Mouse (Mus musculus) hindbrain, embryonic 10.5 days (tissue): ENCODE results near the gene Nap1l1. TPM values are rescaled to one million over a fixed set of nuclear protein-coding genes. Genes with fewer than 3 reads are reported as not detected.

Experiments used
- DNase-seq: peaks from one replicate; pipeline ENCODE4 v3.0.0-alpha.2; 2017; ENCODE audit warnings: low spot score
- H3K27ac ChIP-seq: fragments of 300-500 bp; sonication (generic); 2 replicates; pipeline ENCODE4 v1.5.1; 2016; ENCODE audit warnings: mild to moderate bottlenecking, moderate library complexity
- H3K27me3 ChIP-seq: fragments of 300-500 bp; sonication (generic); 2 replicates; pipeline ENCODE4 v1.6.1; 2016; ENCODE audit warnings: mild to moderate bottlenecking; ENCODE audit not compliant: poor library complexity, insufficient read depth, severe bottlenecking
- H3K36me3 ChIP-seq: fragments of 300-500 bp; sonication (generic); 2 replicates; pipeline ENCODE4 v1.6.1; 2016; ENCODE audit warnings: mild to moderate bottlenecking, moderate library complexity
- H3K4me1 ChIP-seq: fragments of 300-500 bp; sonication (generic); replicated peaks from 2 replicates; pipeline ENCODE4 v1.6.1; 2016; ENCODE audit warnings: mild to moderate bottlenecking
- H3K4me3 ChIP-seq: fragments of 300-500 bp; sonication (generic); 2 replicates; pipeline ENCODE4 v1.5.1; 2016; ENCODE audit warnings: mild to moderate bottlenecking, moderate library complexity
- H3K9me3 ChIP-seq: fragments of 300-500 bp; sonication (generic); 2 replicates; pipeline ENCODE4 v1.6.1; 2016; ENCODE audit warnings: mild to moderate bottlenecking, moderate library complexity
- whole genome bisulfite sequencing: fragments of 180-500 bp; shearing (Covaris S2); methylation state at CpG from one replicate; pipeline ENCODE4 v1.1.7; 2016; 5-methylcytosine and 5-hydroxymethylcytosine counted together
- polyA plus RNA-seq: library from polyadenylated mRNA; unstranded; fragments of >200 nt; fragmentation: Nextera tagmentation; extraction: Ambion mirVana; gene quantifications from 2 replicates; pipeline ENCODE4 v1.2.1, GENCODE M21; 2016

Nap1l1 gene
- polyA plus RNA-seq, 1 experiment from 2014 or later, result 256 TPM

DNA sequence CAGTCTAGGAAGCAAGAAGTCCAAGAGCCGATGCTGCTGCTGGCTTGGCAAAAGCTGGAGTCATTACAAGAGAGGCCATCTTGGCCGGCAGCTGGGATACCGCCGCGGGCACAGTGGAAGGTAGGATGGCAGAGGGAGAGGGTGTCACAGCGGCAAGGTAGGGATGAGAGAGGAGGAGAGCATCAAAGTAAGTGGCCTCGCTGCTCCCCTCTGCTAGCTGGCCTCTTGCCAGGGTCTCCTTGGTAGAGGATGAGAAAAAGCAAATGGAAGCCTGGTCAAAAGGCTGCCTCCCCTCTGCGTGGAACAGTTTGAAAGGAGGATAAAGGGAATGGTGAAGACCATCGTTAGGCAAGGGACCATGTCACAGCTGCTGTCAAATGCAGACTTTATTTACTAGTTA lies 14.0 kb upstream of the Nap1l1 start:
- no peaks in the 10 kb centered on the region for H3K27me3 ChIP-seq
- peaks cover 20% of the 10 kb centered on the region for H3K4me1 ChIP-seq
- H3K4me3 ChIP-seq, result no peak overlapping the region
- H3K9me3 ChIP-seq, result no peaks in the 10 kb centered on the region
- peak overlapping the region; percentile 50; the same call in 1 of the 2 replicates for H3K27ac ChIP-seq
- no peak for DNase-seq
- 85% methylated on average over 9 of the region's 9 CpGs for WGBS
- H3K36me3 ChIP-seq, result no peaks in the 10 kb centered on the region

DNA sequence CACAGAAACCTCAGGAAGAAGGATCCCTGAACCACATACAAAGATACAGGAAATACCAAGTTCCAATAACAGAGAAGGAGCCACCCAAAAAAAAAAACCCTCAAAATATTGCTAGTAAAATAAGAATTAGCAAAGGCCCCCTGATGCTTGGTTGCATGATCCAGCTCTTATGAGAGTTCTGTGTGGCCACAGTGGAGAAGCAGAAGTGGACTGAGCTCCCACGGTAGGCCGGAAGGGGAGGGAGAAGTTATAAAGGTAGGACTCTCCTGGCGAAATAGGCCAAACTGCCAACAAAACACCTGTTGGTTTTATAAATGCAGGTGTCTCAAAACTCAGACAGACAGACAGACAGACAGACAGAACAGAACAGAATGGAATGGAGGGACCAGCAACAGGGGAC lies 13.1 kb upstream of the Nap1l1 start:
- H3K27me3 ChIP-seq, result no peaks in the 10 kb centered on the region
- H3K27ac ChIP-seq, result no peak overlapping the region
- H3K9me3 ChIP-seq, result 0 out of 2 replicates have a peak, but pooled peaks cover 3% of the 10 kb centered on the region
- no peak for DNase-seq
- 85% methylated on average over 3 of the region's 3 CpGs for WGBS
- H3K4me3 ChIP-seq, result no peak overlapping the region
- peaks cover 20% of the 10 kb centered on the region for H3K4me1 ChIP-seq
- no peaks in the 10 kb centered on the region for H3K36me3 ChIP-seq

DNA sequence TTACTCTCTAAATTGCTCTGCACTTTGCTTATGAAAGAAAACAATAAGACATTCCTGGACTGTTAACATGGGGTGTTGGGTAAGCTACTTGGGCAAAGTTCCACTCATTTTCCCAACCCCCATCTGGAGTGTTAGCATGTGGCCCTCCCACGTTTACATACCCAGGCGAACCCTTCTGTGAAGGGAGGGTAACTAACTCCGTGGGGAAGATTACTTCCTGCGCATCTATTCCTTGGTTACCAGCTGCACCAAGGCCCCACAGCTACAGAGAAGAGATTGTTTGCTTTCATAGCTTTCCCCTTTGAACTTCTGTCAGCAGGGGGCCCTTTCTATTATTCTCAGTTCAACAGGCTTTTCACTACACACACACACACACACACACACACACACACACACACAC lies 12.6 kb upstream of the Nap1l1 start:
- Histone ChIP-seq H3K27me3 (no peaks in the 10 kb centered on the region), H3K36me3 (no peaks in the 10 kb centered on the region), H3K9me3 (0 out of 2 replicates have a peak, but pooled peaks cover 3% of the 10 kb centered on the region), H3K27ac (no peak overlapping the region), H3K4me3 (no peak overlapping the region), H3K4me1 (peaks cover 20% of the 10 kb centered on the region)
- DNase-seq, result peak; percentile 40
- 2% methylated on average over 4 of the region's 4 CpGs for WGBS

DNA sequence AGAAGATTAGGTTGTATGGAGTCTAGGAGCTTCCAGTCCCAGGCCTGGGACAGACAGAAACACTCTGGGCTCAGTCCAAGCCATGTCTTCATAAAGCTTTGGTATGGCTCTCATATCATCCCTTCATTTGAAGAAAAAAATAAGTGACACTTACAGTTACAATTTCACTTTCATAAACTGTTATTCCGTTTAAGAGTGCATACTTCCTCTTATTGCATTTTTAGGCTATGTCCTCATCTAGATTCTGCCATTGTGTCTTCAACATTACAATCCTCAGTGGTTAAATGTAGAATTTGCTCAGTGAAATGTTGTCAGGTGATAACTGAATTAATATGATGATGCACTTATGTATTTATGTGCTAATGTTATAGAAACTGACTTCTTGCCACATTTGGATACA lies 8.2 kb upstream of the Nap1l1 start:
- 0 out of 2 replicates have a peak, but pooled peaks cover 3% of the 10 kb centered on the region for H3K9me3 ChIP-seq
- peaks cover 10% of the 10 kb centered on the region for H3K4me1 ChIP-seq
- no peak for DNase-seq
- no peak overlapping the region for H3K27ac ChIP-seq
- no peaks in the 10 kb centered on the region for H3K27me3 ChIP-seq
- 88% methylated on average over 1 of the region's 1 CpGs for WGBS
- no peaks in the 10 kb centered on the region for H3K36me3 ChIP-seq
- H3K4me3 ChIP-seq, result no peak overlapping the region

DNA sequence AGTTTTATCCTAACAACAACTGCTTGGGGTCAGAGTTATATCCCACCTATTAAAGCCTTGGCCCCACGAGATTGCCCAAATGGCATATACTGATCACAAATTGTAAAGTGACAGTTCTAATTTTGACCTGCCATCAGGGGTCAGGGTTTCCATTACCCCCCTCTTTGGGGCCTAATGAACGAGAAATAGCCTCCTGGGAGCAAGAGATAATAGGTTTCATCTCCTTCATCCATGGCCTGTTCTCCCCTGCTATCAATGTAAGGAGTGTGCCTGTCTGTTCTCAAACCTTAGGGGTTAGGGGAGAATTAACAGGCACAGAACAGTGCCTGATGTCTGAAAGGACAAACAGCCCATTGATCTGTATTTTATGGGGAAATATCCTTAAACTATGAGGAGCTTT lies 7.6 kb upstream of the Nap1l1 start:
- Histone ChIP-seq H3K9me3 (0 out of 2 replicates have a peak, but pooled peaks cover 3% of the 10 kb centered on the region), H3K36me3 (no peaks in the 10 kb centered on the region), H3K4me3 (no peak overlapping the region), H3K27me3 (no peaks in the 10 kb centered on the region), H3K27ac (no peak overlapping the region), H3K4me1 (peaks cover 5% of the 10 kb centered on the region)
- DNase-seq, result no peak
- 44% methylated on average over 2 of the region's 2 CpGs for WGBS

DNA sequence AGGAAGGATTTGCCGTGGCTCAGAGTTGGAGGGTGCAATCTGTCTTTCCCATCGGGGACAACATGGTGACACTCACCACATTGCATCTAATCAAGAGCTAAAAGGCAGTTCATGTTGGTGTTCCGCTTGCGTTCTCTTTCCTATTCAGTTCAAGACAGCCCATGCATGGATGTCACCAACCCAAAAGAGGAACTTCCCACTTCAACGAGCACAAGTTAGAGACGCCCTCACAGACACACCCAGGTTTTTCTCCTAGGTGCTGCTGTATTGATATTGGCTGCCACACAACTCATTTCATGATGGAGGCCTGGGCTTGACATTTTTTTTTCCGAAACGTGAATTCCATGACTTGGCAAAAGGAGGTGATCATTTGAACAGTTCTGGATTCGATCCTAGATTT lies 1.9 kb upstream of the Nap1l1 start:
- WGBS, result 75% methylated on average over 9 of the region's 9 CpGs
- DNase-seq, result no peak
- H3K4me1 ChIP-seq, result peaks cover 30% of the 10 kb centered on the region

DNA sequence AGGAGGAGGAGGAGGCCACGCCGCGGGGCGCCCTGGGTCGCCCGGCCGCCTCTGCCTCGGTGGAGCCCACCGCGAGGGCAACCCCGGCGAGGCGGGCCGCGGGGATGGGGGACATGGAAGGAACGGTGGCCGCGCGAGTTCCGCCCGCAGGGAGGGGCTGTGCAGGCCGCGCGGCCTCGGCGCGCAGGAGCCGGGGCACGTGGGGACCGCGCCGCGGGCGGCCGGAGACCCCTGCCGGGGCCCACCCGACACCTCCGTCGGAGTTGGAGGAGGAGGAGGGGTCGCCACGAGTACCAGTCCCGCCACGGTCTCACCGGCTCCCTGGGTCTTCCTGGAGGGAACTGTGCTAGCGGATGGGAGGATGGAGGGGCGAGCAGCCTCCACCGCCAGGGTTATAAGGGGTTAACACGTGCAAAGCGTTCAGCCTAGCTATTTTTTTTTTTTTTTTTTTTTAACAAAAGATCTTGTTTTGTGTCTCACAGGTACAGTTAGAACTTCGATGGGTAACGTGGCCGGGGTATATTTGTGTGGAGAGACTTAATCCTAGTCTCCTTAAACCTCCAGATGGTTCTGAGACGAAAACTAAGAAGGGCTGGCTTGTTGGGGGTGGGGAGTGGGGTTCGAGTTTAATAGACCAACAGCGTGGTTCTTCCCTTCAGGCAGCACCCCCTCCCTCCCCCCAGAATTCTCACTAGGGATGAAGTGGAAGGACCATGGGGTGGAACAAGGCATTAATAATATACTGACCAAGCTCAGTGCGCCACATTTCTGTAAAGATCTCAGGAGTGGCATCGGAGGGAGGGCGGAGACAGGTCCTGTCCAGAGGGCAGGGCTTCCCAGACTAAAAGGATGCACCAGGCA lies 718 bp downstream of the Nap1l1 start:
- Histone ChIP-seq H3K36me3 (peaks cover 25% of the 10 kb centered on the region), H3K27ac (peak overlapping the region; percentile 99), H3K4me1 (peaks cover 41% of the 10 kb centered on the region), H3K9me3 (no peaks in the 10 kb centered on the region), H3K4me3 (peak overlapping the region; percentile 96), H3K27me3 (no peaks in the 10 kb centered on the region)
- DNase-seq, result peak; percentile 75
- WGBS, result under 1% methylated on average over 58 of the region's 58 CpGs

More for the DNA sequence above, 1.9 kb upstream of the Nap1l1 start:
- Histone ChIP-seq H3K4me3 (no peak overlapping the region), H3K27me3 (no peaks in the 10 kb centered on the region), H3K36me3 (peaks cover 13% of the 10 kb centered on the region), H3K27ac (no peak overlapping the region), H3K9me3 (no peaks in the 10 kb centered on the region)

DNA sequence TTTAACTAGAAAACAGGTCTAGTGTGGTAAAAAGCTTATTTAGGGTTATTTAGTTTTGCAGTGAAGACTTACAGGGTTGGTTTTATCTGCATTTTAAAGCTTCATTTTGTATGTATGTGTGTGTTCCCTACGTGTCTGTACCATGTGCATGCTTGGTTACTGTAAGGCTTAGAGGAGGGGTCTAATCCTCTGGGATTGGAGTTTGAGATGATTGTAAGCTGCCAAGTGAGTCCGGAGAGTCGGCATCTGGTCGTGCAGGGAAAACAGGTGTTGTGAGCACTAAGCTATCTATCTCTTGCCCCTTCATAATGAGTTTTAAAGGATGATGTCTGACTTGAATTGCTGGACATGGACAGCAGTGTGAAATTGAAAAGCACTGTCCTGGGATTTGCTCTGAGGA lies 3.3 kb downstream of the Nap1l1 start:
- Histone ChIP-seq H3K36me3 (peaks cover 45% of the 10 kb centered on the region), H3K4me1 (peaks cover 48% of the 10 kb centered on the region), H3K4me3 (peak overlapping the region; percentile 96), H3K9me3 (no peaks in the 10 kb centered on the region), H3K27ac (no peak overlapping the region; the same call in 1 of the 2 replicates), H3K27me3 (no peaks in the 10 kb centered on the region)
- WGBS, result 67% methylated on average over 4 of the region's 4 CpGs
- no peak for DNase-seq

DNA sequence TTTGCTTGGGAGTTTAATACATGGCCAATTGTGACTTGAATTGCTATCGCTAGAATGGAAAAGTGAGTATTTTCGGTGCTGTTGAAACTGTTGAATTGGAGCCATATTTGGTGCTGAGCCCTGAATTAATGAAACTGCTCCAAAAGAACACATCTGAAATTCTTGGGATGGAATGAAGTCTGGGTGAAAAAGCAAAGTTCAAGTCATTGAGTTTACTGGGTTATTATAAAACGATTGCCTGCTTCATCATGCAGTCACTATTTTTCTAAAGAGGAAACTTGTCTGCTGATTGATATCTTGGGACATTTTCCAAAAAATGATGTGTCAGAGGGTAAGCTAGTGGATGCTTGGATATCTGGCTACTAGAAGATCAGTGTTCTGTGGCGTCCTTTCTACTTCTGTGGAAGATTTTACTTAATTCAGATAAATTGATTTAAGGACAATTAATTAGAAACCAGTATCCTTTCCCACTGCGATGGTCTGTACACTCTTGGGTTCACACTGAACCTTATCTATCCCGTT lies 4.0 kb downstream of the Nap1l1 start:
- Histone ChIP-seq H3K9me3 (no peaks in the 10 kb centered on the region), H3K27ac (no peak overlapping the region), H3K36me3 (peaks cover 52% of the 10 kb centered on the region), H3K27me3 (no peaks in the 10 kb centered on the region), H3K4me1 (peaks cover 44% of the 10 kb centered on the region), H3K4me3 (no peak overlapping the region)
- 88% methylated on average over 6 of the region's 6 CpGs for WGBS
- DNase-seq, result no peak

DNA sequence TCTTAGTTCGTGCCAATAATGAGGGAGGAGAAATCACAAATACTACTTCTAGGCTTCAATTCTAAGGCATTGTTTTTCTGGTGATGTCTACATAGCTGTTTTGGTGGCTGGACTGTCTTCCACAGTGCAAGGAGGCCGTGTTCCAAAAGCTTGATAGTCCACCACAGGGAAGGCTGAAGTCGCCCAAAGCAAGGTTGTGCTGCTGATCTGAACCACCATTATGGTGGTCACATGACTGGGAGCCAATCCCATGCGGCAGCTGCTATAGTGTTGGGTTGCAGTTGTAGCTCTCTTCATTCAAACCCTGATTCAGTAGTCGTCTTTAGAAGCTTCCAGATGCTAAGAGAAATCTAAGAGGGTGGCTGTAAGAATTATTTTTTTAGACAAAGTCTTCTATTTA lies 6.6 kb downstream of the Nap1l1 start:
- Histone ChIP-seq H3K9me3 (no peaks in the 10 kb centered on the region), H3K4me1 (peaks cover 34% of the 10 kb centered on the region), H3K27me3 (no peaks in the 10 kb centered on the region), H3K4me3 (no peak overlapping the region), H3K27ac (no peak overlapping the region), H3K36me3 (peaks cover 78% of the 10 kb centered on the region)
- DNase-seq, result no peak
- 84% methylated on average over 5 of the region's 5 CpGs for WGBS

DNA sequence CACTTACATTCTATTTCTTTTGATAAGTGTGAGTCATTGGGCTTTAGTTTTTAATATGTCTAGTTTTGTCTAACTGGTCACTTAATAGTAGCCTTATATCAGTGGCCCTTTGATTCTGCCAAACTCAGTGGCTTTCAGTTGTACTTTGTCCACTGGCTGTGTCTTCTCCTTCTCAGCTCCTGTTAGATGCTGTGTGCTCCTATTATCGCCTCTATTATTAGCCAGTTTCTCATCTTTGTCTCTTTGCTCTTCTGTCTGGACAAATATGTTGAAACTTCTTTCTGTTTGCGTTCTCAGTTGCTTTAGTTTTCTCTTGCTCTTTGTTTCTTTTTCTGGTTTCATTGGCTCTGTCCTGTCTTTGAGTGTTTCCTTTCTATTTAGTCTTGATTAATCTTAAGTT lies 9.6 kb downstream of the Nap1l1 start:
- H3K36me3 ChIP-seq, result peaks cover 90% of the 10 kb centered on the region
- H3K27me3 ChIP-seq, result no peaks in the 10 kb centered on the region
- H3K9me3 ChIP-seq, result no peaks in the 10 kb centered on the region
- DNase-seq, result no peak
- H3K27ac ChIP-seq, result no peak overlapping the region
- no peak overlapping the region for H3K4me3 ChIP-seq
- 90% methylated on average over 2 of the region's 2 CpGs for WGBS
- peaks cover 10% of the 10 kb centered on the region; the same call in 1 of the 2 replicates for H3K4me1 ChIP-seq

DNA sequence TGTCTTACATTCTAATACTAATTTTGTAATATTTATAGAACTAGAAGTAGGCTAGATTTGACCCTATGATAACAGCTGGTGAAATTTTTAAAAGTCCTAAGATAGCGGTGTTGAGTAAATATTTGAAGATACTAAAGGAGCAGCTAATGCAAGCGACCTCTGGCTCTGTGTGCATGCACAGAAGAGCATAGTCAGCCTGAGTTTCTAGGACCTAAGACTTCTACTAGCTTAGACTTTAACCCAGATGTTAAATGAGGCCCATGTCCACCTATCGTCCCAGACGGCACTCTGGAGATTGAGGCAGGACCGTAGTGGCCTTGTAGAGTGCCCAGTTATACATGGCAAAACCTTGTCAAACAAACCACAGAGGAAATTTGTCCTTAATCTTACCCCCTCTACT lies 11.1 kb downstream of the Nap1l1 start:
- H3K9me3 ChIP-seq, result no peaks in the 10 kb centered on the region
- peaks cover 95% of the 10 kb centered on the region for H3K36me3 ChIP-seq
- no peak overlapping the region for H3K27ac ChIP-seq
- WGBS, result 91% methylated on average over 5 of the region's 5 CpGs
- H3K4me3 ChIP-seq, result no peak overlapping the region
- no peak for DNase-seq
- H3K27me3 ChIP-seq, result no peaks in the 10 kb centered on the region
- H3K4me1 ChIP-seq, result peaks cover 7% of the 10 kb centered on the region; the same call in 1 of the 2 replicates

DNA sequence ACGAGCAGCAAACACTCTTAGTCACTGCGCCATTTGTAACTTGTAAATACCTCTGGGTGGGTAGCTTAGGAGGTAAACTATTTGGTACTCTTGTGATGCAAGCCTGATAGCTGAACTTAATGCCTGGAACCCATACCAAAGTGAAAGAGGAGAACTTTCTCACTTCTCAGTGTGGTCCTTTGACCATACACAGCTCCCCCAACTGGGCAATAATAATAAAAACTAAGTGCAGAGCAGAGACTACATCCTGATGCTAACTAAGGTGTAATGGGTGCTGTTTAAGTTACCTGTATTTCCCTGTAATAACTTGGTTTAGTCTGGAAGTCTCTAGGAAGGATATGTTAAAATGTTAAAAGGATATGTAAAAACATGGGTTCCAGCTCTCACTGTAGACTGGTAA lies 15.8 kb downstream of the Nap1l1 start:
- Histone ChIP-seq H3K9me3 (no peaks in the 10 kb centered on the region), H3K4me1 (no peaks in the 10 kb centered on the region), H3K36me3 (peaks cover 100% of the 10 kb centered on the region)

More for the DNA sequence above, 15.8 kb downstream of the Nap1l1 start:
- H3K4me3 ChIP-seq, result no peak overlapping the region
- no peak for DNase-seq
- WGBS, result 90% methylated on average over 2 of the region's 2 CpGs
- H3K27ac ChIP-seq, result no peak overlapping the region
- no peaks in the 10 kb centered on the region for H3K27me3 ChIP-seq
